18 mouse cellular contexts compared by ENCODE assay signal in genomic region chr8:126244321-126244720, GRCm38 (mm10). TPM values are rescaled to one million over a fixed set of nuclear protein-coding genes. Genes with fewer than 3 reads are reported as not detected.
"Had no signal": no experiment of that assay in that cellular context is flagged by ENCODE, and none has a peak within 500 bp of the region (broad histone marks: within the 10 kb centered on the region; RNA-seq: fewer than 3 reads in every experiment).

No protein-coding gene starts in this region.

- H3K27ac ChIP-seq: macrophage; midbrain, embryonic 13.5 days; midbrain, embryonic 15.5 days; neural tube, embryonic 12.5 days; stomach, embryonic 15.5 days; stomach, postnatal 0 days had no signal

- DNase-seq: lung, adult 18-20 months; lung, embryonic 14.5 days; lung, postnatal 10 days; lung, postnatal 36 days; right cerebral cortex, postnatal 14 days; thymus, adult 2 months; thymus, postnatal 25 days; thymus, postnatal 4 days had no signal

- H3K4me3 ChIP-seq: megakaryocyte, embryonic 14.5 days; midbrain, embryonic 13.5 days; midbrain, embryonic 15.5 days; neural tube, embryonic 12.5 days; stomach, embryonic 15.5 days had no signal

RNA-seq across cellular contexts. Expression of gene Slc35f3, which starts 54.0 kb away (rescaled TPM):
- total RNA-seq: megakaryocyte progenitor cell, adult 5-6 weeks; monocyte, adult 5-6 weeks; neutrophil, adult 5-6 weeks had no signal
